Mouse (Mus musculus): Measurements from ENCODE around the gene Rhox3g. TPM values are rescaled to one million over a fixed set of nuclear protein-coding genes. Genes with fewer than 3 reads are reported as not detected.
"Not testable (repeated sequence)": the region's sequence is repeated elsewhere in the genome, so short reads cannot be mapped to it uniquely, and the experiment has no call there.

The Rhox3g gene
- not detected for total RNA-seq (2021)
- long read RNA-seq, experiment 1, result 0 reads
- long read RNA-seq, experiment 2, result 0 reads

- DNase-seq (ENCODE audit: low spot score in 2 of 2), result not testable (repeated sequence)
Measured at GRCm38 (mm10) chrX:37628512-37628911, at the start of gene Rhox3g. Rhox3g (minus strand) TSS chrX:37628612.

DNA sequence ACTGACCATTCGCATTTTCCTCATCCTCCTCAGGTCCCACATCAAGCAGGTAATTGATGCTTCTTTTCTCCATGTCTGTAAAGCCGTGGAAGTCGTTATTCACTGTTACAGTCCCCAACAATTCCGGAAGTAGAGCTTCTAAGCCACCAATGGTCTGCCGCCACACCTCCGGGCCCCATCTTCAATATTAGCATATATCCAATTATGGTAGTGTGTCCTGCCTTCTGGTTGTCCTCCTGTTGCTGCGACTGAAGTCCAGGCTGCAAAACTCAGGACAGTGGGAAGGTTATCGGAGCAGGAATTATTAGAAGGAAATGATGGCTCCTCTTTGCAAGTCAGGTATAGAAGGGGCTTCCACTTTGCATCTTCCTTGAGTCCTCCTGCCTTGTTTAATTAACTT is 44.8 kb upstream of the Rhox3g start, which contains the start of gene Rhox2h:
Gene Rhox2h (minus strand): TSS at position 101 of the 400 bp plus-strand sequence.
- DNase-seq (ENCODE audit: low spot score in 2 of 2), result not testable (repeated sequence)

DNA sequence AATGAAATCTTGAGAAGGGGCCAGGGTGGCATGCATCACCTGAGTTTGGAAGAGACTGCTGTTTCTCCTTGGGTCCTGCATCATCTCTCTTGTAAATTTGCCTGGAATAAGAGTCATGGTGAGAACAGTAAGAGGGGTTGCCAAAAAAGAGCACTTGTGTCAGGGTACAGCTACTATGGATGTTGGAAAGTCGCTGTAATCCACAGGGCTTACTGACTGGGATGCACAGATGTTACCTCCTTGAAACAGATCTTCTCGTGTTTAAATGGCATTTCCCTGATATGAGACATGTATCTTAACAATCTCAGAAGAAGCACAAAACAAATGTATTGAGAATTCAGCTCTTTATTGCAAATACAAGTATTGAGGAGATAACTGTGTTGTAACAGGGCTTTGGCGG is 40.3 kb upstream of the Rhox3g start, which contains the start of gene Rhox3h:
Gene Rhox3h (minus strand): TSS at position 101 of the 400 bp plus-strand sequence.
- not testable (repeated sequence) for DNase-seq (ENCODE audit: low spot score in 2 of 2)

DNA sequence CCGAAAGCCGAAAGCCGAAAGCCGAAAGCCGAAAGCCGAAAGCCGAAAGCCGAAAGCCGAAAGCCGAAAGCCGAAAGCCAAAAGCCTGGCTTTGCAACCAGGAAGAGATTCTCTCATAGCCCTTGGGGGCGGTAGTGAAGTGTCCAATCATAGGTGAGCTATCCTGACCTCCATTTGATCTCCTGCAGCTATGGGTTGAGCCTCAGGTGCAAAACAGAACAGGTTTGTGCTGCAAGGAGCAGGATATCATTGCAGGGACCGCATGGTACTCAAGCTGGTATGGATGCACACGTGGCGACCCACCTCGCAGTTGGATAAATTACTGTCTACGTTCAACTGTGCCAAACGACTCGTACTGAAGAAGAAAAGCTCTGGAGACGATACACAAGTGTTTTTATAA is 22.8 kb upstream of the Rhox3g start, which contains the start of gene Rhox4g:
Gene Rhox4g (minus strand): TSS at position 101 of the 400 bp plus-strand sequence.
- DNase-seq (ENCODE audit: low spot score in 2 of 2), result not testable (repeated sequence)

DNA sequence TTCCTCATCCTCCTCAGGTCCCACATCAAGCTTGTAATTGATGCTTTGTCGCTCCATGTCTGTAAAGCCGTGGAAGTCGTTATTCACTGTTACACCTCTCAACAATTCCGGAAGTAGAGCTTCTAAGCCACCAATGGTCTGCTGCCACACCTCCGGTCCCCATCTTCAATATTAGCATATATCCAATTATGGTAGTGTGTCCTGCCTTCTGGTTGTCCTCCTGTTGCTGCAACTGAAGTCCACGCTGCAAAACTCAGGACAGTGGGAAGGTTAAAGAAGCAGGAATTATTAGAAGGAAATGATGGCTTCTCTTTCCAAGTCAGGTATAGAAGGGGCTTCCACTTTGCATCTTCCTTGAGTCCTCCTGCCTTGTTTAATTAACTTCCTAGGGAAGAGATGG is 15.0 kb upstream of the Rhox3g start, which contains the start of gene Rhox2g:
Gene Rhox2g (minus strand): TSS at position 101 of the 400 bp plus-strand sequence.
- not testable (repeated sequence) for DNase-seq (ENCODE audit: low spot score in 2 of 2)

DNA sequence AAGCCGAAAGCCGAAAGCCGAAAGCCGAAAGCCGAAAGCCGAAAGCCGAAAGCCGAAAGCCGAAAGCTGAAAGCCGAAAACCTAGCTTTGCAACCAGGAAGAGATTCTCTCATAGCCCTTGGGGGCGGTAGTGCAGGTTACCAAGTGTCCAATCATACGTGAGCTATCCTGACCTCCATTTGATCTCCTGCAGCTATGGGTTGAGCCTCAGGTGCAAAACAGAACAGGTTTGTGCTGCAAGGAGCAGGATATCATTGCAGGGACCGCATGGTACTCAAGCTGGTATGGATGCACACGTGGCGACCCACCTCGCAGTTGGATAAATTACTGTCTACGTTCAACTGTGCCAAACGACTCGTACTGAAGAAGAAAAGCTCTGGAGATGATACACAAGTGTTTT is 20.8 kb downstream of the Rhox3g start, which contains the start of gene Rhox4f:
Gene Rhox4f (minus strand): TSS at position 101 of the 400 bp plus-strand sequence.
- not testable (repeated sequence) for DNase-seq (ENCODE audit: low spot score in 2 of 2)

GRCm38 (mm10) chrX:37580692-37581091 is 47.7 kb downstream of the Rhox3g start, which contains the start of gene Rhox3f:
Rhox3f (plus strand) TSS chrX:37580992.
- not testable (repeated sequence) for DNase-seq (ENCODE audit: low spot score in 2 of 2)

Other genes with a start within 250 kb of the Rhox3g start
- gene Rhox3a2, start 248.6 kb downstream of the Rhox3g start, total RNA-seq (2021), result under 1 TPM in 1 of 2 experiments, not detected in 1; 0.91 TPM
- gene Rhox4a2, start 237.8 kb downstream of the Rhox3g start, total RNA-seq (2021), result not detected
- not detected for gene Rhox2b, start 216.5 kb downstream of the Rhox3g start, total RNA-seq (2021)
- gene Rhox4b, start 196.1 kb downstream of the Rhox3g start, total RNA-seq (2021), result not detected
- gene Rhox2c, start 174.9 kb downstream of the Rhox3g start, total RNA-seq (2021), result not detected
- under 1 TPM in 1 of 2 experiments, not detected in 1; 0.78 TPM for gene Rhox3c, start 170.0 kb downstream of the Rhox3g start, total RNA-seq (2021)
- not detected for gene Rhox4c, start 148.3 kb downstream of the Rhox3g start, total RNA-seq (2021)
- gene Rhox2d, start 135.2 kb downstream of the Rhox3g start, total RNA-seq (2021), result not detected
- not detected for gene Rhox4d, start 114.3 kb downstream of the Rhox3g start, total RNA-seq (2021)
- not detected for gene Rhox2e, start 98.2 kb downstream of the Rhox3g start, total RNA-seq (2021)
- gene Rhox3e, start 86.6 kb downstream of the Rhox3g start, total RNA-seq (2021), result not detected
- gene Rhox4e, start 71.2 kb downstream of the Rhox3g start, total RNA-seq (2021), result not detected
- gene Rhox2f, start 57.2 kb downstream of the Rhox3g start, total RNA-seq (2021), result not detected
- gene Rhox3f, start 47.6 kb downstream of the Rhox3g start, total RNA-seq (2021), result not detected
- gene Rhox4f, start 20.9 kb downstream of the Rhox3g start, total RNA-seq (2021), result not detected
- not detected for gene Rhox2g, start 14.9 kb upstream of the Rhox3g start, total RNA-seq (2021)
- not detected for gene Rhox4g, start 22.7 kb upstream of the Rhox3g start, total RNA-seq (2021)
- under 1 TPM; 0.29 to 0.36 TPM for gene Rhox3h, start 40.2 kb upstream of the Rhox3g start, total RNA-seq (2021)
- gene Rhox2h, start 44.7 kb upstream of the Rhox3g start, total RNA-seq (2021), result not detected
- gene Rhox5, start 176.2 kb upstream of the Rhox3g start, total RNA-seq (2021), result not detected
- gene Rhox6, start 198.3 kb upstream of the Rhox3g start, total RNA-seq (2021), result not detected
- gene Rhox7a, start 203.1 kb upstream of the Rhox3g start, total RNA-seq (2021), result not detected

Data from gastrocnemius, postnatal 4 days (tissue).